Mouse (Mus musculus) hindbrain, embryonic 11.5 days (tissue): ENCODE results near the gene Mmd. TPM values are rescaled to one million over a fixed set of nuclear protein-coding genes. Genes with fewer than 3 reads are reported as not detected.

Experiments
- ATAC-seq: fragments of 200-750 bp; cut with Nextera tagmentation; 2 replicates; pipeline ENCODE4 v1.8.0; 2017; ENCODE audit warnings: mild to moderate bottlenecking, moderate TSS enrichment, moderate library complexity; ENCODE audit not compliant: low FRiP score
- DNase-seq: peaks from one replicate; pipeline ENCODE4 v3.0.0-alpha.2; 2015; ENCODE audit warnings: low spot score
- H3K27ac ChIP-seq: fragments of 300-500 bp; sonication (generic); 2 replicates; pipeline ENCODE4 v1.5.1; 2014; ENCODE audit warnings: mild to moderate bottlenecking, low read depth, low read length
- H3K27me3 ChIP-seq: fragments of 300-500 bp; sonication (generic); 2 replicates; pipeline ENCODE4 v1.6.1; 2014; ENCODE audit warnings: mild to moderate bottlenecking, low read length, moderate library complexity, mixed read lengths; ENCODE audit not compliant: control insufficient read depth, insufficient read depth
- H3K36me3 ChIP-seq: fragments of 300-500 bp; sonication (generic); 2 replicates; pipeline ENCODE4 v1.6.1; 2014; ENCODE audit warnings: mild to moderate bottlenecking, low read length, moderate library complexity, mixed read lengths; ENCODE audit not compliant: control insufficient read depth, insufficient read depth
- H3K4me1 ChIP-seq: fragments of 300-500 bp; sonication (generic); replicated peaks from 2 replicates; pipeline ENCODE4 v1.6.1; 2014; ENCODE audit warnings: low read length, mixed read lengths; ENCODE audit not compliant: control insufficient read depth, insufficient read depth
- H3K4me2 ChIP-seq: fragments of 300-500 bp; sonication (generic); replicated peaks from 2 replicates; pipeline ENCODE4 v1.6.1; 2014; ENCODE audit warnings: mild to moderate bottlenecking, low read depth, low read length
- H3K4me3 ChIP-seq: fragments of 300-500 bp; sonication (generic); 2 replicates; pipeline ENCODE4 v1.5.1; 2014; ENCODE audit warnings: low read depth, low read length
- H3K9ac ChIP-seq: fragments of 300-500 bp; sonication (generic); 2 replicates; pipeline ENCODE4 v1.6.1; 2014; ENCODE audit warnings: low read depth, low read length
- H3K9me3 ChIP-seq: fragments of 300-500 bp; sonication (generic); 2 replicates; pipeline ENCODE4 v1.6.1; 2016; ENCODE audit warnings: low read length; ENCODE audit not compliant: control insufficient read depth
- WGBS: fragments of 180-500 bp; shearing (Covaris S2); extraction: QIAGEN DNeasy Blood & Tissue Kit; methylation state at CpG from one replicate; pipeline ENCODE4 v1.1.7; 2014; 5-methylcytosine and 5-hydroxymethylcytosine counted together
- polyA plus RNA-seq: library from polyadenylated mRNA; unstranded; fragments of >200 nt; fragmentation: Nextera tagmentation; extraction: Ambion mirVana; gene quantifications from 2 replicates; pipeline ENCODE4 v1.2.1, GENCODE M21; 2014

The Mmd gene
- polyA plus RNA-seq, 1 experiment from 2014 or later, result 47.7 TPM

- H3K9ac ChIP-seq, result no peak overlapping the region
- no peaks in the 10 kb centered on the region for H3K9me3 ChIP-seq
- no peaks in the 10 kb centered on the region for H3K4me1 ChIP-seq
- H3K27ac ChIP-seq, result no peak overlapping the region
- DNase-seq, result no peak
- no peaks in the 10 kb centered on the region for H3K36me3 ChIP-seq
- no peak overlapping the region for H3K4me2 ChIP-seq
- no peak overlapping the region for H3K4me3 ChIP-seq
- no peaks in the 10 kb centered on the region for H3K27me3 ChIP-seq
- no peak for ATAC-seq
- WGBS, result 82% methylated on average over 6 of the region's 6 CpGs
Observed at GRCm38 (mm10) chr11:90283601-90284000, 34.3 kb downstream of the Mmd start.

- Histone ChIP-seq H3K4me2 (no peak overlapping the region), H3K36me3 (no peaks in the 10 kb centered on the region), H3K27ac (no peak overlapping the region), H3K4me3 (no peak overlapping the region), H3K27me3 (no peaks in the 10 kb centered on the region), H3K9ac (no peak overlapping the region), H3K9me3 (no peaks in the 10 kb centered on the region), H3K4me1 (no peaks in the 10 kb centered on the region)
- 81% methylated on average over 2 of the region's 2 CpGs for WGBS
- ATAC-seq (no peak), DNase-seq (no peak)
Observed at GRCm38 (mm10) chr11:90284079-90284478, 34.8 kb downstream of the Mmd start.

GRCm38 (mm10) chr11:90284623-90285022 lies 35.4 kb downstream of the Mmd start:
- Histone ChIP-seq H3K27ac (no peak overlapping the region), H3K27me3 (no peaks in the 10 kb centered on the region), H3K36me3 (no peaks in the 10 kb centered on the region), H3K9ac (no peak overlapping the region), H3K4me3 (no peak overlapping the region), H3K9me3 (no peaks in the 10 kb centered on the region), H3K4me1 (no peaks in the 10 kb centered on the region), H3K4me2 (no peak overlapping the region)
- DNase-seq, result no peak
- no peak for ATAC-seq
- 73% methylated on average over 4 of the region's 4 CpGs for WGBS

GRCm38 (mm10) chr11:90286550-90287154 lies 37.4 kb downstream of the Mmd start:
- Histone ChIP-seq H3K4me3 (no peak overlapping the region), H3K4me1 (no peaks in the 10 kb centered on the region), H3K9me3 (no peaks in the 10 kb centered on the region), H3K9ac (no peak overlapping the region), H3K36me3 (no peaks in the 10 kb centered on the region), H3K27me3 (no peaks in the 10 kb centered on the region), H3K4me2 (no peak overlapping the region), H3K27ac (no peak overlapping the region)
- WGBS, result 85% methylated on average over 6 of the region's 6 CpGs
- no peak for DNase-seq
- ATAC-seq, result no peak

- Histone ChIP-seq H3K36me3 (no peaks in the 10 kb centered on the region), H3K27ac (no peak overlapping the region), H3K9me3 (no peaks in the 10 kb centered on the region), H3K4me3 (no peak overlapping the region), H3K4me2 (no peak overlapping the region), H3K9ac (no peak overlapping the region), H3K27me3 (no peaks in the 10 kb centered on the region), H3K4me1 (no peaks in the 10 kb centered on the region)
- ATAC-seq (no peak), DNase-seq (no peak)
- WGBS, result 84% methylated on average over 4 of the region's 4 CpGs
Observed at GRCm38 (mm10) chr11:90291156-90291555, 41.9 kb downstream of the Mmd start.

GRCm38 (mm10) chr11:90292766-90293165 lies 43.5 kb downstream of the Mmd start:
- Histone ChIP-seq H3K27ac (no peak overlapping the region), H3K9ac (no peak overlapping the region), H3K27me3 (no peaks in the 10 kb centered on the region), H3K4me2 (no peak overlapping the region), H3K36me3 (no peaks in the 10 kb centered on the region), H3K9me3 (no peaks in the 10 kb centered on the region), H3K4me3 (no peak overlapping the region), H3K4me1 (no peaks in the 10 kb centered on the region)
- DNase-seq (no peak), ATAC-seq (no peak)

- H3K4me3 ChIP-seq, result no peak overlapping the region
- no peaks in the 10 kb centered on the region for H3K36me3 ChIP-seq
- H3K4me1 ChIP-seq, result no peaks in the 10 kb centered on the region
- ATAC-seq (no peak), DNase-seq (no peak)
- 92% methylated on average over 2 of the region's 2 CpGs for WGBS
- H3K9ac ChIP-seq, result no peak overlapping the region
- H3K27ac ChIP-seq, result no peak overlapping the region
- H3K27me3 ChIP-seq, result no peaks in the 10 kb centered on the region
- no peak overlapping the region for H3K4me2 ChIP-seq
- H3K9me3 ChIP-seq, result no peaks in the 10 kb centered on the region
Observed at GRCm38 (mm10) chr11:90294622-90295021, 45.4 kb downstream of the Mmd start.

GRCm38 (mm10) chr11:90306067-90306466 lies 56.8 kb downstream of the Mmd start:
- Histone ChIP-seq H3K4me1 (no peaks in the 10 kb centered on the region), H3K27ac (no peak overlapping the region), H3K4me3 (no peak overlapping the region), H3K9ac (no peak overlapping the region), H3K27me3 (no peaks in the 10 kb centered on the region), H3K36me3 (no peaks in the 10 kb centered on the region), H3K9me3 (no peaks in the 10 kb centered on the region), H3K4me2 (no peak overlapping the region)
- no peak for DNase-seq
- ATAC-seq, result no peak
- WGBS, result 91% methylated on average over 5 of the region's 5 CpGs

GRCm38 (mm10) chr11:90306993-90307392 lies 57.7 kb downstream of the Mmd start:
- 58% methylated on average over 6 of the region's 6 CpGs for whole genome bisulfite sequencing
- Histone ChIP-seq H3K4me3 (no peak overlapping the region), H3K27me3 (no peaks in the 10 kb centered on the region), H3K27ac (no peak overlapping the region), H3K9me3 (no peaks in the 10 kb centered on the region), H3K4me2 (no peak overlapping the region), H3K4me1 (no peaks in the 10 kb centered on the region), H3K9ac (no peak overlapping the region), H3K36me3 (no peaks in the 10 kb centered on the region)
- ATAC-seq (no peak), DNase-seq (peak; percentile 77)
